Mouse (Mus musculus) CH12.LX (cell line): Measurements from ENCODE around the gene Rhox2a. TPM values are rescaled to one million over a fixed set of nuclear protein-coding genes. Genes with fewer than 3 reads are reported as not detected.
"Not testable (repeated sequence)": the region's sequence is repeated elsewhere in the genome, so short reads cannot be mapped to it uniquely, and the experiment has no call there.

Experiments
- DNase-seq: peaks from one replicate; pipeline ENCODE4 v3.0.0-alpha.2; 2013; ENCODE audit errors: extremely low read depth
- H3K27ac ChIP-seq: 2 replicates; pipeline ENCODE4 v1.5.1; 2012; ENCODE audit warnings: low read depth, mild to moderate bottlenecking, control low read depth, moderate library complexity; ENCODE audit not compliant: insufficient read depth
- H3K27me3 ChIP-seq: replicated peaks from 2 replicates; pipeline ENCODE3; 2012; ENCODE audit warnings: inconsistent platforms
- H3K36me3 ChIP-seq, 2 experiments: replicated peaks in 1 of 2; 2 replicates each; pipeline versions ENCODE3 to v1.6.1; 2012; ENCODE audit warnings: inconsistent platforms in 1 of 2, low read length in 1 of 2, mild to moderate bottlenecking in 1 of 2, mixed read lengths in 1 of 2, moderate library complexity in 1 of 2; ENCODE audit not compliant: control insufficient read depth in 1 of 2, insufficient read depth in 1 of 2
- H3K4me1 ChIP-seq, 2 experiments: 2 replicates each; pipeline ENCODE4 v1.6.1; 2012; ENCODE audit warnings: inconsistent platforms in 1 of 2, moderate library complexity in 1 of 2; ENCODE audit not compliant: insufficient read depth in 2 of 2, control insufficient read depth in 1 of 2
- H3K4me2 ChIP-seq: 2 replicates; pipeline ENCODE4 v1.6.1; 2012; ENCODE audit warnings: low read depth, mild to moderate bottlenecking, control low read depth; ENCODE audit not compliant: poor library complexity, insufficient read depth, severe bottlenecking
- H3K4me3 ChIP-seq, 3 experiments: fragments of 150-350 bp in 1 of 3; sonication (generic) in 1 of 3; replicated peaks in 1 of 3; 2 replicates each; pipeline versions ENCODE3 to v1.5.1; 2011 to 2012; ENCODE audit warnings: low read depth in 2 of 3, low read length in 2 of 3, mild to moderate bottlenecking in 2 of 3, moderate library complexity in 2 of 3, control low read depth in 1 of 3, improper control_type of control experiment in 1 of 3, inconsistent platforms in 1 of 3, mixed read lengths in 1 of 3; ENCODE audit not compliant: poor library complexity in 1 of 3
- H3K79me2 ChIP-seq: replicated peaks from 2 replicates; pipeline ENCODE4 v1.6.1; 2012; ENCODE audit warnings: mild to moderate bottlenecking, moderate library complexity; ENCODE audit not compliant: control insufficient read depth, poor library complexity, insufficient read depth, severe bottlenecking; ENCODE audit errors: extremely low read depth
- H3K9ac ChIP-seq: 2 replicates; pipeline ENCODE4 v1.6.1; 2012; ENCODE audit warnings: low read depth, mild to moderate bottlenecking, control low read depth, moderate library complexity; ENCODE audit not compliant: insufficient read depth
- H3K9me3 ChIP-seq: replicated peaks from 2 replicates; pipeline ENCODE3; 2012; ENCODE audit warnings: low read length, inconsistent platforms, mixed read lengths
- dilution Hi-C: fragments of 300-500 bp; cut with MboI; formaldehyde crosslinking; loops from 2 replicates; pipeline ENCODE4 v1.14.3; 2020; ENCODE audit warnings: low sequenced_read_pairs; ENCODE audit not compliant: extremely low pct_unique_long_range_greater_than_20kb, extremely low pct_ligation_motif_present
- in situ Hi-C: fragments of 300-500 bp; cut with MboI; formaldehyde crosslinking; loops from 3 replicates; pipeline ENCODE4 v1.14.3; 2019; ENCODE audit warnings: low sequenced_read_pairs, low pct_ligation_motif_present, low pct_unique_long_range_greater_than_20kb, mixed read lengths
- polyA plus RNA-seq: library from polyadenylated mRNA; unstranded; fragments of >175 nt; gene quantifications from 2 replicates; pipeline ENCODE4 v1.2.1, GENCODE M21; 2012; ENCODE audit warnings: low read depth; ENCODE audit not compliant: insufficient read length
- total RNA-seq, 2 experiments: library from RNA; depleted of rRNA; stranded (reverse); fragments of 300-350 nt in 1 of 2; fragments of >200 nt in 1 of 2; gene quantifications; 2 replicates each; pipeline ENCODE4 v1.2.3; 2012 to 2014

Gene Rhox2a
- total and polyA plus RNA-seq, 3 experiments, result not detected

DNA sequence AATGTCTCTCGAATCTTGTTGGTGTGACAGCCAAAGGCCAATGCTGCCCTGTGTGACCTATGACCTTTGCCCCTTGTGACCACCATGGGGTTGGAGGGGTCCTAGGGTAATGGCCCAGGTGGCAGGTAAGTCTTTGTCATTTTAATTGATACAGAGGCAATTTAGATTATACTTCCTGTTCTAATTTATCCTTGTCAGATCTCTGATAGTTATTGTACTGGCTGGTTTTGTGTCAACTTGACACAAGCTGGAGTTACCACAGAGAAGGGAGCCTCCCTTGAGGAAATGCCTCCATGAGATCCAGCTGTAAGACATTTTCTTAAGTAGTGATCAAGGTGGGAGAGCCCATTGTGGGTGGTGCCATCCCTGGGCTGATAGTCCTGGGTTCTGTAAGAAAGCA lies 22.6 kb upstream of the Rhox2a start, which contains the start of gene Rhox1:
TSS of gene Rhox1 (minus strand) at position 101 of the 400 bp plus-strand sequence.
- H3K4me2 ChIP-seq, H3K36me3 ChIP-seq, H3K9me3 ChIP-seq, in situ Hi-C loops, H3K27ac ChIP-seq, H3K4me3 ChIP-seq, dilution Hi-C loops, H3K9ac ChIP-seq, H3K27me3 ChIP-seq, H3K4me1 ChIP-seq, DNase-seq, H3K79me2 ChIP-seq: not testable (repeated sequence)

DNA sequence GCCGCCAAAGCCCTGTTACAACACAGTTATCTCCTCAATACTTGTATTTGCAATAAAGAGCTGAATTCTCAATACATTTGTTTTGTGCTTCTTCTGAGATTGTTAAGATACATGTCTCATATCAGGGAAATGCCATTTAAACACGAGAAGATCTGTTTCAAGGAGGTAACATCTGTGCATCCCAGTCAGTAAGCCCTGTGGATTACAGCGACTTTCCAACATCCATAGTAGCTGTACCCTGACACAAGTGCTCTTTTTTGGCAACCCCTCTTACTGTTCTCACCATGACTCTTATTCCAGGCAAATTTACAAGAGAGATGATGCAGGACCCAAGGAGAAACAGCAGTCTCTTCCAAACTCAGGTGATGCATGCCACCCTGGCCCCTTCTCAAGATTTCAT lies 4.8 kb downstream of the Rhox2a start, which contains the start of gene Rhox3a:
TSS of gene Rhox3a (plus strand) at position 301 of the 400 bp plus-strand sequence.
- H3K27ac ChIP-seq, DNase-seq, H3K9ac ChIP-seq, H3K79me2 ChIP-seq, H3K4me2 ChIP-seq, H3K4me3 ChIP-seq, dilution Hi-C loops, H3K9me3 ChIP-seq, H3K36me3 ChIP-seq, H3K27me3 ChIP-seq, in situ Hi-C loops, H3K4me1 ChIP-seq: not testable (repeated sequence)

DNA sequence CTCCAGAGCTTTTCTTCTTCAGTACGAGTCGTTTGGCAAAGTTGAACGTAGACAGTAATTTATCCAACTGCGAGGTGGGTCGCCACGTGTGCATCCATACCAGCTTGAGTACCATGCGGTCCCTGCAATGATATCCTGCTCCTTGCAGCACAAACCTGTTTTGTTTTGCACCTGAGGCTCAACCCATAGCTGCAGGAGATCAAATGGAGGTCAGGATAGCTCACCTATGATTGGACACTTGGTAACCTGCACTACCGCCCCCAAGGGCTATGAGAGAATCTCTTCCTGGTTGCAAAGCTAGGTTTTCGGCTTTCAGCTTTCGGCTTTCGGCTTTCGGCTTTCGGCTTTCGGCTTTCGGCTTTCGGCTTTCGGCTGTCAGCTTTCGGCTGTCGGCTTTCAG lies 20.3 kb downstream of the Rhox2a start, which contains the start of gene Rhox4a:
TSS of gene Rhox4a (plus strand) at position 301 of the 400 bp plus-strand sequence.
- H3K27me3 ChIP-seq, H3K4me1 ChIP-seq, H3K27ac ChIP-seq, H3K4me2 ChIP-seq, H3K36me3 ChIP-seq, H3K9ac ChIP-seq, DNase-seq, in situ Hi-C loops, H3K9me3 ChIP-seq, H3K4me3 ChIP-seq, dilution Hi-C loops, H3K79me2 ChIP-seq: not testable (repeated sequence)

Other genes with a start within 250 kb of the Rhox2a start
- gene Sowahd, start 196.1 kb upstream of the Rhox2a start, total RNA-seq (2012; rRNA removed), result not detected in 2 replicates
- gene Sowahd, start 196.1 kb upstream of the Rhox2a start, total RNA-seq (2014; rRNA removed), result not detected in 2 replicates
- gene Sowahd, start 196.1 kb upstream of the Rhox2a start, polyA plus RNA-seq, result not detected in 2 replicates
- gene Rpl39, start 159.6 kb upstream of the Rhox2a start, total RNA-seq (2012; rRNA removed), result 2,172 and 2,270 TPM in 2 replicates
- gene Rpl39, start 159.6 kb upstream of the Rhox2a start, total RNA-seq (2014; rRNA removed), result 1,227 and 1,249 TPM in 2 replicates
- gene Rpl39, start 159.6 kb upstream of the Rhox2a start, polyA plus RNA-seq, result 2,129 and 2,542 TPM in 2 replicates
- 14.2 and 15.2 TPM in 2 replicates for gene Upf3b, start 134.7 kb upstream of the Rhox2a start, total RNA-seq (2012; rRNA removed)
- gene Upf3b, start 134.7 kb upstream of the Rhox2a start, total RNA-seq (2014; rRNA removed), result 13.4 and 15.7 TPM in 2 replicates
- gene Upf3b, start 134.7 kb upstream of the Rhox2a start, polyA plus RNA-seq, result 49.6 and 57.7 TPM in 2 replicates
- 10.5 and 11.6 TPM in 2 replicates for gene Nkap, start 118.2 kb upstream of the Rhox2a start, total RNA-seq (2012; rRNA removed)
- gene Nkap, start 118.2 kb upstream of the Rhox2a start, total RNA-seq (2014; rRNA removed), result 19.4 TPM in 2 replicates
- gene Nkap, start 118.2 kb upstream of the Rhox2a start, polyA plus RNA-seq, result 17.4 and 28.2 TPM in 2 replicates
- gene Akap14, start 76.1 kb upstream of the Rhox2a start, total RNA-seq (2012; rRNA removed), result not detected in 2 replicates
- not detected in 2 replicates for gene Akap14, start 76.1 kb upstream of the Rhox2a start, total RNA-seq (2014; rRNA removed)
- gene Akap14, start 76.1 kb upstream of the Rhox2a start, polyA plus RNA-seq, result 0.17 TPM in 1 of 2 replicates, not detected in the other
- 268 and 273 TPM in 2 replicates for gene Ndufa1, start 53.8 kb upstream of the Rhox2a start, total RNA-seq (2012; rRNA removed)
- 165 and 188 TPM in 2 replicates for gene Ndufa1, start 53.8 kb upstream of the Rhox2a start, total RNA-seq (2014; rRNA removed)
- 190 and 191 TPM in 2 replicates for gene Ndufa1, start 53.8 kb upstream of the Rhox2a start, polyA plus RNA-seq
- 9.6 and 12.5 TPM in 2 replicates for gene Rnf113a1, start 53.7 kb upstream of the Rhox2a start, total RNA-seq (2012; rRNA removed)
- 10.0 and 11.0 TPM in 2 replicates for gene Rnf113a1, start 53.7 kb upstream of the Rhox2a start, total RNA-seq (2014; rRNA removed)
- gene Rnf113a1, start 53.7 kb upstream of the Rhox2a start, polyA plus RNA-seq, result 9.9 and 11.1 TPM in 2 replicates
- not detected in 2 replicates for gene Gm9, start 33.9 kb upstream of the Rhox2a start, total RNA-seq (2012; rRNA removed)
- gene Gm9, start 33.9 kb upstream of the Rhox2a start, total RNA-seq (2014; rRNA removed), result not detected in 2 replicates
- gene Gm9, start 33.9 kb upstream of the Rhox2a start, polyA plus RNA-seq, result not detected in 2 replicates
- gene Rhox1, start 22.7 kb upstream of the Rhox2a start, total RNA-seq (2012; rRNA removed), result not detected in 2 replicates
- not detected in 2 replicates for gene Rhox1, start 22.7 kb upstream of the Rhox2a start, total RNA-seq (2014; rRNA removed)
- gene Rhox1, start 22.7 kb upstream of the Rhox2a start, polyA plus RNA-seq, result not detected in 2 replicates
- not detected in 2 replicates for gene Rhox3a, start 4.9 kb downstream of the Rhox2a start, total RNA-seq (2012; rRNA removed)
- not detected in 2 replicates for gene Rhox3a, start 4.9 kb downstream of the Rhox2a start, total RNA-seq (2014; rRNA removed)
- 0.52 TPM in 1 of 2 replicates, not detected in the other for gene Rhox3a, start 4.9 kb downstream of the Rhox2a start, polyA plus RNA-seq
- gene Rhox4a, start 20.4 kb downstream of the Rhox2a start, total RNA-seq (2012; rRNA removed), result 3.8 and 4.8 TPM in 2 replicates
- 7.2 and 8.2 TPM in 2 replicates for gene Rhox4a, start 20.4 kb downstream of the Rhox2a start, total RNA-seq (2014; rRNA removed)
- 32.8 TPM in 1 of 2 replicates, not detected in the other for gene Rhox4a, start 20.4 kb downstream of the Rhox2a start, polyA plus RNA-seq
- not detected in 2 replicates for gene Rhox3a2, start 135.1 kb downstream of the Rhox2a start, total RNA-seq (2012; rRNA removed)
- gene Rhox3a2, start 135.1 kb downstream of the Rhox2a start, total RNA-seq (2014; rRNA removed), result not detected in 2 replicates
- not detected in 2 replicates for gene Rhox3a2, start 135.1 kb downstream of the Rhox2a start, polyA plus RNA-seq
- gene Rhox4a2, start 145.9 kb downstream of the Rhox2a start, total RNA-seq (2012; rRNA removed), result 1.7 TPM in 1 of 2 replicates, not detected in the other
- 9.8 and 16.4 TPM in 2 replicates for gene Rhox4a2, start 145.9 kb downstream of the Rhox2a start, total RNA-seq (2014; rRNA removed)
- gene Rhox4a2, start 145.9 kb downstream of the Rhox2a start, polyA plus RNA-seq, result 0.36 and 36.6 TPM in 2 replicates
- gene Rhox2b, start 167.1 kb downstream of the Rhox2a start, total RNA-seq (2012; rRNA removed), result not detected in 2 replicates
- gene Rhox2b, start 167.1 kb downstream of the Rhox2a start, total RNA-seq (2014; rRNA removed), result 0.34 TPM in 1 of 2 replicates, not detected in the other
- 0.35 TPM in 1 of 2 replicates, not detected in the other for gene Rhox2b, start 167.1 kb downstream of the Rhox2a start, polyA plus RNA-seq
- gene Rhox4b, start 187.5 kb downstream of the Rhox2a start, total RNA-seq (2012; rRNA removed), result 1.6 and 3.9 TPM in 2 replicates
- not detected in 2 replicates for gene Rhox4b, start 187.5 kb downstream of the Rhox2a start, total RNA-seq (2014; rRNA removed)
- 0.51 and 0.56 TPM in 2 replicates for gene Rhox4b, start 187.5 kb downstream of the Rhox2a start, polyA plus RNA-seq
- not detected in 2 replicates for gene Rhox2c, start 208.7 kb downstream of the Rhox2a start, total RNA-seq (2012; rRNA removed)
- not detected in 2 replicates for gene Rhox2c, start 208.7 kb downstream of the Rhox2a start, total RNA-seq (2014; rRNA removed)
- not detected in 2 replicates for gene Rhox2c, start 208.7 kb downstream of the Rhox2a start, polyA plus RNA-seq
- gene Rhox3c, start 213.6 kb downstream of the Rhox2a start, total RNA-seq (2012; rRNA removed), result not detected in 2 replicates
- gene Rhox3c, start 213.6 kb downstream of the Rhox2a start, total RNA-seq (2014; rRNA removed), result not detected in 2 replicates
- gene Rhox3c, start 213.6 kb downstream of the Rhox2a start, polyA plus RNA-seq, result not detected in 2 replicates
- not detected in 2 replicates for gene Rhox4c, start 235.4 kb downstream of the Rhox2a start, total RNA-seq (2012; rRNA removed)
- not detected in 2 replicates for gene Rhox4c, start 235.4 kb downstream of the Rhox2a start, total RNA-seq (2014; rRNA removed)
- not detected in 2 replicates for gene Rhox4c, start 235.4 kb downstream of the Rhox2a start, polyA plus RNA-seq
- gene Rhox2d, start 248.5 kb downstream of the Rhox2a start, total RNA-seq (2012; rRNA removed), result not detected in 2 replicates
- gene Rhox2d, start 248.5 kb downstream of the Rhox2a start, total RNA-seq (2014; rRNA removed), result not detected in 2 replicates
- gene Rhox2d, start 248.5 kb downstream of the Rhox2a start, polyA plus RNA-seq, result not detected in 2 replicates